Mouse (Mus musculus) frontal cortex, postnatal 36 days (tissue): ENCODE measurements at regions not wholly inside any gene's neighbourhood (a gene's known extent, or its start where the extent isn't known, plus 50 kb on each side); places are given as distances from the start of the nearest gene placed in this dataset.
"Not testable (repeated sequence)": the region's sequence is repeated elsewhere in the genome, so short reads cannot be mapped to it uniquely, and the experiment has no call there.

ENCODE experiments used
- DNase-seq, 2 experiments: peaks; one replicate each; pipeline ENCODE4 v3.0.0; 2022; ENCODE audit warnings: low spot score in 2 of 2

DNA sequence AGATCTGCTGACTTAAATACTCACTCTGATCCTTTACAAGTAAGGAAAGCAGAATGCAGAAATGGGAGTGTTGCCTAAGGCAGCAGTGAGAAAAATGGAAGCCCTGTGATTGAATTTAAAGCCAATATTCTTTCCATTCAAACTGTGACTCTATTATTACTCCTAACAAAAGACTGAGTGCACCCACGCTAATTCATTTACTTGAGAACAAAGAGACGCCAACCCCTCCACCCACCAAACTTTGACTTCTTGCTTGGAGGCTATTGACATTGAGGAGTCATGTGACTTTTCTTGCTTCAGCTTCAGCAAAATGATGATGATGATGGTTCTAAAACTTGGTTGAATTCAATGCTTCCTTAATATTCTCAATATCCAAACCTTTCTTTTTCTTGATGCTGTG is 245.6 kb downstream of the Enc1 start:
- no peak for DNase-seq

DNA sequence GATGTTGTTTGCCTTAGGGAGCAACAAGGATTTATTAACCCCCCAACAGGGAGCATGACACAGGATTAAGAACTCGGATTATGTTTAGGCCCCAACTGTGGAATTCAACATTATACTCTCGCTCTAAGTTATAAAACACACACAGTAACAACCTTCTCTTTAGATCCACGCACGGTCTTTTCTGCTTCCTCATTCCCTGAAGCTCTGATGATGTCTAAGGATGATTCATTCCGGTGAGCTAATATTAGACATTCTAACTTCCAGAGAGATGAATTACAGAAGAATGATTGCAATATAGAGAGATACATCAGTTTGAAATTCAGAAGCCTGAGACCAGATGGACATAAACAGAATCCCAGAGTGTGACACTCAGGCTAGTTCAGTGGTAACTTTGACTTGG is 245.0 kb downstream of the Enc1 start:
- DNase-seq: no peak

DNA sequence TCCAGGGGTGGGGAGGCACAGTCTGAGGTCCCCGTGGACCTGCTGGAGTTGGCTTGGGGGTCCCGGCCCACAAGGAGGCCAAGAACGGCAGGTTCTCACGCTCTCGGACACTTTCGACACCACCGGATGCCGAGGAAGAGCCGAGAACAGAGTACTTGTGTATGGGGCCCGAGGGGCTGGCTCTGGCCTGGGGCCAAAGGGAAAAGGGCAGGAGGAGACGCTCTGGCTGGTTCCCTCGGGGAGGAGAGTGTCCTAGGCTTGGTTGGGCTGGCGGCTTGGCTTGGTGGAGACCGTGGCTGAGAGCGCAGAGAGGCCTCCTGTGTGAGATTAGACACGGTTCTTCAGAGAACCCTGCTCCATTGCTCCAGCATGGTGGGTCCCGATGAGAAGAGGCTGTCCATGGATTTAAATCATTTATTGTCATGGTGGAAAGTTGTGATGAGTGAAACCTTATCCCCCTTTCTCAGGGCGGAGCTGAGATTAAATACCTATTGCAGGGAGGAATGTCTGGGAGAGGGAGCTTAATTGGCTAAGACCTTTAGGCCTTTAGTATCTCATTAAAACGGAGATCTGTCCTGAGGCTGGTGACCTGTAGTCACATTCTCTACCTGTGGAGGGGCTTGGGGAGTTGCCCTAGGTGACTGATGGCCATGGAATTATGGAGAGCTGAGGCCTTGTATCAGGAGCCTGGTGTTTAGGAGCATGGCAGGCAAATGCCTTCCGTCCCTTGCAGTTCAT is 244.1 kb downstream of the Enc1 start:
- DNase-seq: no peak

DNA sequence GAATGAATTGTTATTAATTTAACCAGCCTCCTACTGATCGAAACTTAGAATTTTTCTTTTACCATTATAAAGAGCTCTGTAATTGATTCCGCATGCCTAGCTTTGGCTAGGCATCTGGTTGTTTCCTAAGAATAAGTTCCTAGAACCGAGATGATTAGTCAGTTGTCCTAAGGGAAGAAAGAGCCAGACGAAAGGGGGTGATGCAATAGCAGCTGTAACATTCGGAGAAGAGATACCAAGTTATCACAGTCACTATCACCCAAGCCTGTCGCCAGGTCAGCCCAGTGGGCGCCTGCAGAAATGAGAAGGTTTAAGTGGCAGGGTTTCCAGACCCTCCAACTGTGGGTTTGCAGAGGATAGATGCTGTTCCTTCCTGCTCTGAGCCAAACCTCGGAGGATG is 242.8 kb downstream of the Enc1 start:
- no peak for DNase-seq

DNA sequence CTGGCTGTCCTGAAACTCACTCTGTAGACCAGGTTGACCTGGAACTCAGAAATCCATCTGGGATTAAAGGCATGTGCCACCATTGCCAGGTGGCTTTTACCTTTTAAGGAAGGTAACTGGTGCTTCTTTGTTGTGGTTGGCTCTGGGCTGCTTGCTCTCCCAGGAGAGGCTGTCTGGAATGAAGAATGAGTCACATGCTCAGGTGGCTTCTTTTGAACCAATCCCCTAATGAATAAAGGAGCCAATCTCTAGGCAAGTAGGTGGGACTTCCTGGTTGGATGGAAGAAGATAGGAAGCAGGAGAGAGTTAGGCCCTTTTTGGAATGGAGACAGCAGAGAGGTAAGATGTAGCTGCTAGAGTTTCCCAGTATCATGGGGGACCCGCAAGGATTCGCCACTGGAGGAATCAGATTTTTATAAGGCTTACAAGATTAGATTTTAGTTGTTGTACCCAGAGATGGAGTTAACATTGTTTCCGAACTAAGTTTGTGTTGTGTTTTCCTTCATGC is 241.6 kb downstream of the Enc1 start:
- DNase-seq: no peak

DNA sequence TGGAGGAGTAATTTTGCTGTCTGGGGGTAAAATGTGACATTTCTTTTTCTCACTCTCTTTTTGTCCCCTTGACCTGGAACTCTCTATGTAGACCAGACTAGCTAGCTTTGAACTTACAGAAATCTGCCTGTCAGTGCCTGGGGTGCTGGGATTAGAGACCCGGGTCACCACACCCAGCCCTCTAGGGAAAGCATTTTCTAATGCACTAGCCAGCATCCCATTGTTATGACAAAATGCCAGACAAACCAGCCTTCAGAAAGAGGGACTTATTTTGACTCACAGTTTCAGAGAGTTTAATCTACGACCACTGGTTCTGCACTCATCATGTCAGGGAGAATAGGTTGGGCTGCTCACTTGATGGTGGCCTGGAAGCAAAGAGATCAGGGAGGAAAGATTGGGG is 240.4 kb downstream of the Enc1 start:
- DNase-seq: no peak

DNA sequence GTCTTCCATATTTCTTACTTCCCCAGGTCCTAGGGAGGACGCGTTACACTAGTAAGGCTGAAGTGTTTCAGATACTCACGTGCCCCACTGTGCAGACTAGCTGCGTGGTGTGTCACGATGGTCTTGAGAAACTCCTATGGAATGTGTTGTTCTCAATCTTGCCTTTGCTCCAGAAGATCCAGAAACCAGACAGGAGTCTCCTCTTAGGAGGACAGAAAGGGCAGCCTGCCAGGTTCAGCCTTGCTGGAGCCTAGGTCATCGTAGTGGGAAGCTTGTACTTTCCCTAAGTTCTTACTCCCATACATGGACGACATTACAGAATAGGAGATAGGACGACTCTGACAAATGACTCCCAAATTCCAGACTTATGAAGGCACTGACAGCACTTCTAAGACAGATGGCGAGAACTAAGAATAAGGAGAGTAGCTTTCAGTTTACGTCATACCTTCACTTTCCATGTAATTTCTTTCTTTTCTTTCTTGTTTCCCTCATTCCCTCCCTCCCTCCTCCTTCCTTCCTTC is 238.2 kb downstream of the Enc1 start:
- DNase-seq: no peak

DNA sequence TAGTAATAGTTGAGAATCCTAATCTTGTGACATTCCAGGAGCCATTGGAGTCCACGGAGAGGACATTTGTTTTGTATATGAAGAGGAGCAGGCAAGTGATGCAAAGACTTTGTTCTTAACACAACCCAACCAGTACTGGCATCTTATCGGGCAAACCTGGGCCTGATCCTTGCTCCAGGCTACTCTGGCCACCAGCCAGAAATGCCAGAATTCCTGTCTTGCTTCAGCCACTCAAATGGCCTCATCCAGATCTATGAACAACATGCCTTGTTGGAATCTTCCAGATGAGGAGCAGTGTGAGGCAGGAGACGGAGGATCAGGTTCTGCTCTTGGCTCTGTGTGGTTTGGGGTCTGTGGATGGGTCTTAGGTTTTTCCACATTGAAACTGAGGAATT is 233.1 kb downstream of the Enc1 start:
- DNase-seq: no peak

DNA sequence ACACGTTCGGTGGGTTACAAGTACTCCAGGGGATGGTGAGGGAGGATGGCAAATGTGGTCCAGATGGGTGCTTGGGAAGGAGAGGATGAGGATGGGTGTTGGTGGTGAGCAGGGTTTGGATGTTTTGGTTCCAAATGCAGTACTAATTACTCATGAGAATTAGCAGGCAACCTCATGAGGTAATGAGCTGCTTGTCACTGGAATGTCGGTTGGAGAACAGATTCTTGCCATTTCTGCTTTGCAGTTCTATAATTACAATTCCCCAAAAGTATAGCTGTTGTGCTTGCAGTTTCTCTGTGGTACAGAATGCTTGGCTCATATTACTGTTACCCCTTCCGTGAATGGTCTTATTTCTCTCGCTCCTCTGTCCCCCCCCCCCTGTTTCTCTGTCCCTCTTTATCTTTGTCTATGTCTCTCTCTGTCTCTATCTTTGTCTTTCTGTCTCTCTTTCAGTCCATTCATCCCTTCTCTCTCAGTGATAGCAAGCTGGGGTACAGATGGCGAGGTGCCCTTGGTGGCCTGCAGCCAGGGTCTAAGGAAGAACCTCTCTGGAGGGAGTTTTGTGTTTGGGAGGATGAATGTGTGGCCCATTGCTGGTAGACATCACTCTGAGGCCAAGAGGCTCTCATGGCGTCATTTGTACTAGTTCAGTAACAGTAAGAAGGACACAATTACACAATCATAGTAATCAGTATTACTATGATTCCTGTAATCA is 232.5 kb downstream of the Enc1 start:
- no peak for DNase-seq

DNA sequence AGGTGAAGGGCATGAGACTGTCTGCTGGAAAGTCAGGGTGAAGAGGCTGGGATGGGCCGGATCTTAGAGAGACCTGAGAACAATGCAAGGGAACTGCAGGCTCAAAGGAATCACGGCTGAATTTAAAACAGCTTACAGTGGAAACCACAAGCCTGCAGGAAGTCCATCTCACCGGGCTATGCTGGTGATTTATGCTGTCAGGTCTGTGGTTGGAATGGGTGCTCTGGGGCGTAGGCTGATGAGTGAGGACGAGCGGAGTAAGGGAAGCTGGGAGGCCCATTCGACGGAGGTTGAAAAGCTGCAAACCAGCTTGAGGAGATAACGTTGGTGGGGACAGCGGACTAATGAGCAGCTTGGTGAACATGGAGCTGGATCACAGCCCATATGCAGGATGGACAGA is 229.1 kb downstream of the Enc1 start:
- no peak for DNase-seq

DNA sequence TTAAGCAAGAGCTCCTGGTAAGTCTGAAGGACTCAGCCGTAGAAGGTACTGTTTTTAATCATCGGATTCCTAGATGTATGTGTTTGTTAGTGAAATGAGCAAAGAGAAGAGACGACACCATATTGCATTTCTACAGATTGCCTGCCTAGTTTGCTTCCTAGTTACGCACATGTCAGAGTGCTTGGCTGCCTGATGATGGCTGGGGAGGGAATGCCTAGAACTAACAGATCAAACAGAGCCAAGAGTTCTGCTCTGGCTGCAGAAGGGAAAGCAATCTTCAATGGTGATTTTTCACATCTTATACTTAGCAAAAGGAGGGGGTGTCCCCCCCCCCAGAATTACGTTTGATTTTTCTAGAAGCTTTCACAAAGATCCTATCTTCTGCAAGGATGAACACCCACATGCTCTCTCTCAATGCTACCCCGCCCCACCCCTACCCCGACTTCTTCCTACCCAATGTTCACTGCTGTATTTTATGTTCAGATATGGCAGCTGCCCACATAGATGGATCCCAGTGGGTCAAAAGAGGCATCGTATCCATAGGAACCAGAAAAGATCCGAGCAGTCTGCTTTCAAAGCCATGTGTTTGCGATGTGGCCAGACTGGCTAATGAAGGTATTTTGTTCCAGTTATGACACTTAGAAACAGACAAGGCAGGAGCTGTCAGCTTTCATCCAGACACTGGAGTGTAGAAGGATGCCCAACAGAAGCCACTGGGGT is 228.1 kb downstream of the Enc1 start:
- peak in 1 of 2 experiments; percentile 38 for DNase-seq

DNA sequence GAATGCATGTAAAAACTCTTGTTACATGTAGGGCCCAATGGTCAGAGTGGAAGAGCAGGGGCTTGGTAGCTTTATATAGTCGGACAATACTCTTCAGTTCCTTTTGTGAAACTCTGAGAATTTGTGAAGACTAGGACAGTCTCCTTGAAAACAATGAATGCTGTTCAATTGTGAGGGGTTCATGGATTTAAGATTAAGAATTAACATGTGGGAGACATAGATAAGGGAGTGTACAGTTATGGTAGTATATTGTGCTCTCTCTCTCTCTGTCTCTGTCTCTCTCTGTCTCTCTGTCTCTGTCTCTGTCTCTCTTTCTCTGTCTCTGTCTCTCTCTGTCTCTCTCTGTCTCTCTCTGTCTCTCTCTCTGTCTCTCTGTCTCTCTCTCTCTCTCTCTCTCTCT is 225.7 kb downstream of the Enc1 start:
- DNase-seq: not testable (repeated sequence)

DNA sequence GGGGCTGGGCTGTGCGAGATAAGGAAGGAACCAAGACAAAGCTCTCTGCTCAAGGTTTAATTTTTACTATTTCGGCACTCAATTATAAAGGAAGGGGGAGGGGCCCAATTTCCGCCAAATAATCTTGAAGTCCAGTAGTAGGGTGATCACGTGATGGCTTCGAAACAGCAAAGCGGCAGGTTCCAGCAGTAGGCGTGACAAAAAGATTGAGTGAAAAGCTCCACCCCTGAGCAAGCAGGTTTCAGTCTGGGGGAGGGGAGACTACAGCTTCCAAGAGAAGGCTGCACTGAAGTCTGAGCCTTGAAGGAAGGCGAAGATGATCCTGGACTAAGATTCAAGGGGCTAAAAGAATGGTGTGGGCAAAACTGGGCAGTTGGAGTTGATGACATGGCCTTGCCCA is 222.9 kb downstream of the Enc1 start:
- DNase-seq: no peak

DNA sequence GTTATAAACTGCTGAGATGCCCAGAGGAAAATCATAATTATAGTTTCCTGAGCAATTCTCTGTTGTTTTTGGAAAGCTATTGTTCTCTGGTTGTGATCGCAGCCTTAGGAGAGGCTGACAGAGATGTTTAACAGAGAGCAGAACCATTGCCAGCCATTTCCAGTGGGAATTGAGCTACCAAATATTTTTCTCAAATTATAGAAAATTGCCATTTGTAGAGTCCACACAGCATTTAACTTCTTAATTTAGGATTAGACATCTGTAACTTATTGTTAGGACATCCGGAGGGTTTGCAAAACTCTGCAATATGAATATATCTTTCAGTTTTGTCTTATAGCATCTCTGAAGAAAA is 222.0 kb downstream of the Enc1 start:
- DNase-seq: no peak

DNA sequence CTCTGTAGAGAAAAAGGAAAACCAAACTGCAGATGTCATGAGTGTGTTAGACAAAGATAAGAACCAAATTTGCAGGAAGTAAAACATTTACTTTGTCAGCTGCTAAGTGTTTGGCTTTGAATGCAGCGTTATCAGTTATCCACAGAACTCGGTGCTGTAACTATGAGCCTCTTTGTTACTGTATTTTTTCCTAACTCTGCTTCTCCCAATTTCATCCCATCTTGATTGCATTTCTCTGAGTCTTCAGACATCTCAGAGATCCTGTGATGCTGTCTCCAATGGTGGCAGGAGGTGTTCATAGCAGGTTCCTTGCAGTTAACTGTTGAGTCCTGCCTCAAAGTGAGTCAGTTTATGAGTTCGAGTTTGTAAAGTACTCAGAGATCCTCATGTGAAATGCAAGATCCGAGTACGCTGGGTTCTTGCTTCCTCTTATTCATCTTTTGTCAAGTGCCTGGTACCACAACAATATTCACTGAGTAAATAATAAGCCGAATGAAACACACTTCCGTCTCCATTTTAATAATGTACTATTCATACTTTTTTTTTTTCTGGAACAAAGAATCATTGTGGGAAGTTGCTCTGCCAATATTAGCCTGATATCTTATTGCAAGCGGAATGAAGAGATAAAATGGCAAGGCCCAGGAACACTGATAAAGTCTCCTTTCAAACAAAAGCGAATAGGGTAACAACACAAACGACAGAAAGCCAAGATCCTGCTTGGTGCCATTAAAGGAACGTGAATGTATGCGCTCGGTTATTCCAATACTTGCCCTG is 221.4 kb downstream of the Enc1 start:
- DNase-seq: no peak

DNA sequence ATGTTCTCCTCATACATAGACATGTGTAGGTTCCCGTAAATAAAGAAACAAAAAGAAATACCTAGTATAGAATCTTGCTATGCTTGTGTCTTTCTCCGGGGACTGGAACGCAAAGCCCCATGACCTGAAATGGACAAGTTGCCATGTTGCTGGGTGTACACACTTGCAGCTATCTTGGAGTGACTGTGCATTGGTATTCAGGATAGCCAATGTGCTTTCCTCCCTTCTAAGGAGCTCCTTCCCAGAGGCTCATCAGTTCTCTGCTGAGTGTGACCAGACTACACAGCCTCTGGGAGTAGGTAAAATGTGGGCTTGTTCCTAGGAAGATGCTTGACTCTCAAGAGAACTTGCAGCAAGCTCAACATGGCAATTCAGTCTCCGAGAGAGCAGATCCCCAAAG is 220.3 kb downstream of the Enc1 start:
- DNase-seq: no peak

DNA sequence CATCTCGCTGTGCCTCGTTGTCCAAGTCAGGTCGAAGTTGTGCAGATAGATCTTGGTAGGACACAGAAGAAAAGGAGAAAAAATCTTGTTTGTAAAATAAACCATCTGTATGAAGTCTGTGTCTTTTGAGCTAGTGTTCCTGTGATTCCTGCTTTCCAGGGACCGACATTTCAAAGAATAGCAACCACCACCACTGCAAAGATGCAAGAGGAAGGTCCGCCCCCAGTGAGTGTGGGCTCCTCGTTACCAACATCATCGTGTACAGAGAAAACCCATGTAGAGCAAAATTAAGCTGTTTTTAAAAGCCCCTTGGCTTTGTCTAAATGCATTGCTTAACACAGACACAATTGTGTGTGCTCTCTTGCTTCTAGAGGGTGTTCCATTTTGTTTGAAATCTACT is 218.2 kb downstream of the Enc1 start:
- DNase-seq: peak in 1 of 2 experiments; percentile 40

DNA sequence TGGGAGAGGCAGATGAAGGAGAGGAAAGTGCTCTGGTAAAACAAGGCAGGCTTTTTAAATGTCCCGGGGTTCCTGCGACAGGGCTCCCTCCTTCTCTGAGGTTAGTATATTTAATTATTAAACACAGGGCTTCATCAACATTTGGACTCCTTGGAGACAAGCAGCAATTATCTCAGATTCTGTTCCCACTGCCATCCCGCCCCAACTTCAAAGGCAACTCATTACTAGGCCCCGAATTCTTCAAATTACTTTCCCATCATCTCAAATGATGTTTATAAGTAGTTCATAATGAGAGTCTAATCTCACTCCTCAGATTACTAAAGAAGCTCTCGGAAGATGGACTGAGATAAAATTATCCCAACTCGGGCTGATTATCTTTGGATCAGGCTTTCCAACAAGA is 215.1 kb downstream of the Enc1 start:
- DNase-seq: no peak

DNA sequence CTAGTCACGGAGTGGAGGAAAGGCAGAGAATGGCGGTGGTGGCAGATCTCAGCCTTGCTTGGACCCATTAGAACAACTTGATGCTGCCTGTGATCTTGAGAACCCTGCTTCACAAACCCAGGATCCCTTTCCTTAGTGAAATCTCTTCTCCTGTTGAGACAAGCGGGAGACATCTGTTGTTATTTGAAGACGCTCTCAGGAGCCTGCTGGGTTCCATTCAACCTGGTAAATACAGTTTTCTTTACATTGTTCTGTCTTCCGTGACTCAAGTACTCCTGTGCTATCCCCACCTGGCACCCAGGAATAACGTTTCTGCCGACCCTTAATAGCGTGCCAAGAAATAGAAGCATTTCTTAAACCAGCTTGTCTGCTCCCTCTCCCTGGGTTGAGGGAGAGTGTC is 213.8 kb downstream of the Enc1 start:
- DNase-seq: no peak

DNA sequence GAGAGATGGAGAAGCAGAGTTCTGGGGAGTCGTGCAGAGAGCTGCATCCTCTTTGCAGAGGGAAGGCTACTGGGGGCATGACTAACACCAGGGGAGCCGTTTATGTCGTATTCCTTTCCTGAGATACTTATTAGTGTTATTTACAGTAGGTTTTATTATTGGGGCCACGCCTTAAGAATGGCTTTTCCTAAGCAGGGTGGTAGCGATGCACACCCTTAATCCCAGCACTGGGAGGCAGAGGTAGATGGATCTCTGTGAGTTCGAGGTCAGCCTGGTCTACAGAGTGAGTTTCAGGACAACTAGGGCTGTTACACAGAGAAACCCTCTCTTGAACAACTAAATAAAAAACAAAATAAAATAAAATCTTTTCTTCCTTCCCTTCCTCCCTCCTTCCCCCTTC is 212.6 kb downstream of the Enc1 start:
- no peak for DNase-seq

DNA sequence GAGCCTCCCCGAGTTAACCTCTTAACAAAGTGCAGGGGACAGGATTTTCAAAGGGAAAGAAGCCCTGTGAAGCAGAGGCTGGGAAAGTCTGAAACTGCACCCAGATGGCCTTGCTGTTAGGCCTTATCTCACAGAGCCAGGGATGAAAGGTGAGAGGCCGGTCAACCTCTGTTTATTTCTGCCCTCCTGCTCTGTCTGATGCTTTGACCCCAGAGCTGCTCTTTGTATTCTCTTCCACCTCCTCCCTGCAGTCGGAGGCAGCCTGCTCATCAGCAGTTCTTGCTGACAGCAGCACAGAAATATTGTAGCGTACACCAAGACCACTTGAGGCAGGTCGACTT is 212.2 kb downstream of the Enc1 start:
- DNase-seq: no peak
